Mouse (Mus musculus) limb, embryonic 10.5 days (tissue): ENCODE data around the gene Rab31. TPM values are rescaled to one million over a fixed set of nuclear protein-coding genes. Genes with fewer than 3 reads are reported as not detected.

Experiments used
- DNase-seq: peaks from one replicate; pipeline ENCODE4 v3.0.0-alpha.2; 2017; ENCODE audit warnings: low spot score
- H3K27ac ChIP-seq: fragments of 300-500 bp; sonication (generic); 2 replicates; pipeline ENCODE4 v1.5.1; 2016; ENCODE audit warnings: mild to moderate bottlenecking
- H3K27me3 ChIP-seq: fragments of 300-500 bp; sonication (generic); 2 replicates; pipeline ENCODE4 v1.6.1; 2016; ENCODE audit warnings: low read depth, mild to moderate bottlenecking; ENCODE audit not compliant: poor library complexity, severe bottlenecking
- H3K36me3 ChIP-seq: fragments of 300-500 bp; sonication (generic); 2 replicates; pipeline ENCODE4 v1.6.1; 2016; ENCODE audit warnings: mild to moderate bottlenecking, moderate library complexity
- H3K4me1 ChIP-seq: fragments of 300-500 bp; sonication (generic); 2 replicates; pipeline ENCODE4 v1.6.1; 2016
- H3K4me3 ChIP-seq: fragments of 300-500 bp; sonication (generic); 2 replicates; pipeline ENCODE4 v1.5.1; 2016; ENCODE audit warnings: mild to moderate bottlenecking, moderate library complexity
- H3K9me3 ChIP-seq: fragments of 300-500 bp; sonication (generic); replicated peaks from 2 replicates; pipeline ENCODE4 v1.6.1; 2016; ENCODE audit warnings: mild to moderate bottlenecking
- WGBS: fragments of 180-500 bp; shearing (Covaris S2); methylation state at CpG from one replicate; pipeline ENCODE4 v1.1.7; 2016; 5-methylcytosine and 5-hydroxymethylcytosine counted together
- polyA plus RNA-seq: library from polyadenylated mRNA; unstranded; fragments of >200 nt; fragmentation: Nextera tagmentation; extraction: Ambion mirVana; gene quantifications from 2 replicates; pipeline ENCODE4 v1.2.1, GENCODE M21; 2016

Gene Rab31
- polyA plus RNA-seq, 1 experiment from 2014 or later = 52.3 TPM

DNA sequence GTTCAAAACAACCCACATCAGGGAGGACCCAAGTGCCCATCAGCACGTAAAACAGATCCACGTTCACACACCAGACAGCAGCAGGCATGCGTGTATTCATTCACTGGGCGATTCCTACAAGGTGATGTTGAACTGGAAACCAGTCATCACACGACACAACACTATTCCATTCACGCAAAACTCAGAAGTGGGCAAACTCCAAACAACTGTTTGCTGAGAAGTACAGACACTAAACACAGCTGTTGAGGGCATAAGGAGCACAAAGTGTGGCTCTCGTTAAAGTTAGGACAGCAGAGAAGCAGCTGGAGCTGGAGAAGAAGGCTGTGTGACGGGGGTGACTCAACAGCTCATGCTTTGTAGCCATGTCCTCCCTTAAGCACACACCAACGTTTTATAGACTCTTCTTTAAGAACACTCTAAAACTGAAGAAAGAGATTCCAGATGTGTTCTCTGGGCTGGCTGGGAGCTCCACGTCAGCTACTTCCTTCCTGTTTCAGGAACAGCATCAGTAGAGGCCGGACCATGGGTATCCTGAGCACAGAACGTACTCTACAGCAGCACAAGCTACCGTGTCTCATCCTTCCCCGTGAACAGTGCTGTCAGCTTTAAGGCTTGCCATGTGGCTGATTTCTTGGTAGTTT is 92.6 kb downstream of the Rab31 start:
- H3K9me3 ChIP-seq = no peaks in the 10 kb centered on the region
- H3K36me3 ChIP-seq = peaks cover 3% of the 10 kb centered on the region; the same call in 1 of the 2 replicates
- no peak for DNase-seq
- WGBS = 63% methylated on average over 14 of the region's 14 CpGs
- H3K27me3 ChIP-seq = no peaks in the 10 kb centered on the region
- H3K27ac ChIP-seq = peak overlapping the region; percentile 57
- no peak overlapping the region for H3K4me3 ChIP-seq
- peaks cover 22% of the 10 kb centered on the region for H3K4me1 ChIP-seq

DNA sequence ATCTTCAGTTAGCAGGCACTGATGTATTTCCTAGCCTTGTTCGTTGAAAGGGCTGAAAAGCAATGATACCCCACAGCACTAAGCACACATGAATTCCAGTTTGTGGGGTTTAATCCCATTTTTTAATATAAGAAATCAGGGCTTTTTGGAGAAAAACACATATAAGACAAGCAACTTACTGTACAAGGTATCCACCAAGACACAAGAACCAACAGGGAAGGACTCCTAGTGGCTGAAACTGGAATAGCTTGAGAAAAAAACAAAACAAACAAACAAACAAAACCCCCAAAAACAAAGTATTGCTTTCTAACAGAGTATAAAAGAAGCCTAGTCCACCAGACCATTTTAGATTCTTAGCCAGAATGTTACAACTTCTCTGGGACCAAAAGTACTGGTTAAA is 94.8 kb downstream of the Rab31 start:
- 98% methylated on average over 1 of the region's 1 CpGs for WGBS
- H3K9me3 ChIP-seq = no peaks in the 10 kb centered on the region
- no peak overlapping the region for H3K4me3 ChIP-seq
- peaks cover 22% of the 10 kb centered on the region for H3K4me1 ChIP-seq
- no peaks in the 10 kb centered on the region for H3K27me3 ChIP-seq
- no peak overlapping the region for H3K27ac ChIP-seq
- no peak for DNase-seq
- peaks cover 11% of the 10 kb centered on the region for H3K36me3 ChIP-seq

DNA sequence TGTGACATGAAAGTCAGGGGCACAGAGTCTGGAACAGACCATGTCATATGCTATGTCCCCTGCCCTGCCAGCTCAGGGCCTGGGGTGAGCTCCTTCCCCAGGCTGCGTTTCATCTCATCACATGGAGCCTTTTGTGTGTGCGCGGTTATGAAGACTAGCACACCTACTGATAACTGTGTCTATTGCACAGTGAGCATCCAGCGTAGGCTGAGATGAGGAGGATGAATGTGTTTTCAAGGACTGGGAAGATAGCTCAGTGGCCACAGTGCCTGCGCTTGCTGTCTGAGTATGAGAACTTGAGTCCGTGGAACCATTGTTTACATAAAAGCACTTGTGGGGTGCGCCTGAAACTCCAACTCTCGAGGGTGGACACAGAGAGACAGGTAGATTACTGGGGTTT is 96.0 kb downstream of the Rab31 start:
- Histone ChIP-seq H3K27ac (no peak overlapping the region), H3K4me3 (no peak overlapping the region), H3K9me3 (no peaks in the 10 kb centered on the region), H3K36me3 (peaks cover 13% of the 10 kb centered on the region), H3K27me3 (no peaks in the 10 kb centered on the region), H3K4me1 (peaks cover 22% of the 10 kb centered on the region)
- DNase-seq = no peak
- WGBS = 94% methylated on average over 8 of the region's 8 CpGs

DNA sequence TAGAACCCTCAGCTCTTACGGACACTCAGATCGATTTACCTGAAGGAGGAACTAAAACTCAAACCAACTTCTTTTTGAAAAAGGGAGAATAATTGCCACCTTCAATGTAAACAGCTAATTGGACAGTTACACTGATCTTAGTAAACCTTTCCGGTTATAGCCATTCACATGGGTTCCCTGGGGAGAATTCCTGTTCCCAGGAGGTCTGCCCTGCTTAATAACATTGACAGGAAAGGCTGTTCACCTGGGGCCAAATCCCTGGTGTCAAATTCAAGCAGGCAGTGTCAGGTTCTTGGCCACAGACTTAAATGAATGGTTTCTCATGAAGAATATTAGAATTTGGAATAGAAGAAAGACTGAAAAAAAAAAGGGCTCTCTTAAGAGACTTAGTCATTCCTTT is 96.6 kb downstream of the Rab31 start:
- Histone ChIP-seq H3K27ac (no peak overlapping the region), H3K4me1 (peaks cover 22% of the 10 kb centered on the region), H3K4me3 (no peak overlapping the region), H3K27me3 (no peaks in the 10 kb centered on the region), H3K36me3 (peaks cover 13% of the 10 kb centered on the region), H3K9me3 (no peaks in the 10 kb centered on the region)
- DNase-seq = no peak
- 81% methylated on average over 3 of the region's 3 CpGs for WGBS

DNA sequence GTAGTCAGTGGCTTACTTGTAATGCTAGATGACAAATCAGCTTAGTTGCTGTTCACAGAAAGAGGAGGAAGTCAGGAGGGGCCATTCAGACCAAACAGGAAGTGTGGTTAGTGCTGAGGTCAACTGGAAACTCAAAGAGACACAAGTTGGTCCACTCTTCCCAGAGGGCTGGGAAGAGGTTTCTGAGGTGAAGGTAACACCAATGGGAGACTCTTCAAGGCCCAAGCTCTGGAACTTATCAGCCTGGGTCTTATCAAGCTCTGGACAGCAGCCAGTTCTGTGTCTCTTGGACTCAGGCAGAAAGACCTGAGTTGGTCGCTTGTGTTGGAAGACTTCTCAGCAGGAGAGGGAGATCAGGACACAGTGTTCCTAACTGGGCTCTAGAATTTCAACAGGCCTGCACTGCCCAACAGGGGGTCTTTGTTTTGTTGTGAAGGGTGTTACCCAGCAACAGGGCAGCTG is 97.8 kb downstream of the Rab31 start:
- H3K27me3 ChIP-seq = no peaks in the 10 kb centered on the region
- H3K27ac ChIP-seq = no peak overlapping the region
- no peaks in the 10 kb centered on the region for H3K9me3 ChIP-seq
- H3K4me1 ChIP-seq = peaks cover 17% of the 10 kb centered on the region
- 64% methylated on average over 1 of the region's 1 CpGs for WGBS
- H3K4me3 ChIP-seq = no peak overlapping the region
- DNase-seq = no peak
- peaks cover 13% of the 10 kb centered on the region for H3K36me3 ChIP-seq

DNA sequence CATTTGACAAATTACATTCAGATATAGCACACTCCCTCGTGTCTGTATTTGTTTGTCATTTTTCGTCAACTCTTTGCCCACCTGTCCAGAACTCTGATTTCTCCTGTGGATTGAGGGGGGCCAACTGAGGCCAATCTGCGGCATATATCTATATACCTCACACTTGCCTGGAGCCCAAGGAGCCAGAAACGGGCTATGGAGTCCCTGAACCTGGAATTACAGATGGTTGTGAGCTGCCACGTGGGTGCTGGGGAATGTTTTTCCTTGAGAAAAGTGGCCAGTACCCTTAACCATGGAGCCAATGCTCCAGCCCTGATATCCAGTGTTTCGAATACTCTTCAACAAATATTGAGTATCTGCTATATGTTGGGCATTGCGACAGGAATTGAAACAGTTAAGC is 99.6 kb downstream of the Rab31 start:
- H3K4me3 ChIP-seq = no peak overlapping the region
- WGBS = 93% methylated on average over 7 of the region's 7 CpGs
- peaks cover 9% of the 10 kb centered on the region for H3K4me1 ChIP-seq
- no peaks in the 10 kb centered on the region for H3K27me3 ChIP-seq
- H3K27ac ChIP-seq = no peak overlapping the region
- H3K36me3 ChIP-seq = peaks cover 13% of the 10 kb centered on the region
- H3K9me3 ChIP-seq = no peaks in the 10 kb centered on the region
- DNase-seq = no peak

DNA sequence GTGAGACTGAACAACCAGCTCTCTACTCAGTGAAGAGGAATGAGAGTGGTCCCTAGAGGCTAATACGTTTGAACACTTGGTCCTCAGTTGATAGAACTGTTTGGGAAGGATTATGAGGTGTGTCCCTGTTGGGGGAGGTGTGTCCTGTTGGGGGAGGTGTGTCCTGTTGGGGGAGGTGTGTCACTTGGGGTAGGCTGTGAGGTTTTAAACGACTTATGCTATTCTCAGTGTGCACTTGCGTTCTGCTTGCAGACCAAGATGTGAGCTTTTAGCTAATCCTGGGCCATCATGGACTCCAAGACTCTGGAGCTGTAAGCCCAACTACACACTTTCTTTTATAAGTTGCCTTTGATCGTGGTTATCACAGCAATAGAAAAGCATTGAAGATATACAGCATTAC is 103.5 kb downstream of the Rab31 start:
- no peaks in the 10 kb centered on the region for H3K9me3 ChIP-seq
- H3K36me3 ChIP-seq = peaks cover 9% of the 10 kb centered on the region; the same call in 1 of the 2 replicates
- H3K27ac ChIP-seq = no peak overlapping the region
- no peak for DNase-seq
- H3K4me3 ChIP-seq = no peak overlapping the region
- H3K4me1 ChIP-seq = peaks cover 10% of the 10 kb centered on the region; the same call in 1 of the 2 replicates
- H3K27me3 ChIP-seq = no peaks in the 10 kb centered on the region
- WGBS = 92% methylated on average over 4 of the region's 4 CpGs

DNA sequence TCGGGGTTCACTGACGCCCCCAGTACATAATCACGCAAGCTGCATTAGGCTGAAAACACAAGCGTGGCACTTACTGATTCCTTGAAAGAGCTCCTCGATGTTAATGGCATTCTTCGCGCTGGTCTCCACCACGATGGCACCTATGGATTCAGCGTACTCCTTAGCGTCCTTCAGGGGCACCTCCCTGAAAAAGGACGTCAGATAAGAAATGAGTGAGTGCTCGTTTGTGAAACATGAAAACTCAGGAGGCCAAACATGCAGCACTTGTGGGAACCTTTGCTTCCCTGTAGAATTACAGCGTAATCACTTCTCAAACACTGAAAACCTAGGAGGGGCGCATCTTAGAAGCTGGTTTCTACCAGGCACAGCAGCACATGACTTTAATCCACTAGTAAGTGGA is 104.8 kb downstream of the Rab31 start:
- Histone ChIP-seq H3K4me1 (peaks cover 10% of the 10 kb centered on the region; the same call in 1 of the 2 replicates), H3K4me3 (no peak overlapping the region), H3K9me3 (no peaks in the 10 kb centered on the region), H3K27me3 (no peaks in the 10 kb centered on the region), H3K36me3 (peaks cover 2% of the 10 kb centered on the region; the same call in 1 of the 2 replicates), H3K27ac (no peak overlapping the region)
- DNase-seq = no peak
- 89% methylated on average over 14 of the region's 14 CpGs for WGBS

DNA sequence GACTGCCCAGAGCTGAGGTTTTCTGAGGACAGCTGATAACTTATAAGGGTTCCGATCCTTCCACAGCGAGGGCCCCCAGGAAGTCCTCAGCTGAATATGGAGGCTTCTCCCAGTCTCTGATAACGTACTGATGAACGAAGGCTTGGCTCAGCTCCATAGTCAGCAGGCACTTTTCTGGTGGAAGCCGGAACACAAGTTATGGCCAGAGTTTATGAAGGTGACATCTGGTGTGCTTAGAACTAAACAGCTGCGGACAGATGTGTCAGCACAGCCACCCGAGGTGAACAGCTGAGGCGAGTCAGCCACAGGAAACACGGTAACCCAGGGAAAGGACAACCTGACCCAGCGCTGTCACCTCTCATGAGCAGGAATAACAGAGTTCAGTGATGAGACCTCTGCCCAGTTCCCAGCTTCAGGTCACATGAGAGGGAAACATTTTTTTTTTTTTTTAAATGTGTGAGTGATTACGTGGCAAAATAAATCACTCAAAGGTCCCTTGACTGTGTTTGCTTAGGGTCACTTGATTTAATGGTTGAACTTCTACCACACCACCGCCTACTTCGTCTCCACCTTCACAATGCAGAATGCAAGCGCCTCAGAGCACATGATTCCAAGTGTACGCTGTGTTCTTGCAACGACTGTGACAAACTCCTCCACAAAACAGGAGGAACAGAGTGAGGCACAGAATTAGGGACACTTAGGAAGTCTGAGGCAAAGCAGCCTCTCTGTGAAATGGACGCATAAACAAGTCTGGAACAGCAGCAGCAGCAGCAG is 106.0 kb downstream of the Rab31 start:
- Histone ChIP-seq H3K4me1 (peaks cover 10% of the 10 kb centered on the region; the same call in 1 of the 2 replicates), H3K4me3 (no peak overlapping the region), H3K27me3 (no peaks in the 10 kb centered on the region), H3K9me3 (no peaks in the 10 kb centered on the region), H3K36me3 (no peaks in the 10 kb centered on the region), H3K27ac (no peak overlapping the region)
- WGBS = 75% methylated on average over 17 of the region's 17 CpGs
- no peak for DNase-seq

DNA sequence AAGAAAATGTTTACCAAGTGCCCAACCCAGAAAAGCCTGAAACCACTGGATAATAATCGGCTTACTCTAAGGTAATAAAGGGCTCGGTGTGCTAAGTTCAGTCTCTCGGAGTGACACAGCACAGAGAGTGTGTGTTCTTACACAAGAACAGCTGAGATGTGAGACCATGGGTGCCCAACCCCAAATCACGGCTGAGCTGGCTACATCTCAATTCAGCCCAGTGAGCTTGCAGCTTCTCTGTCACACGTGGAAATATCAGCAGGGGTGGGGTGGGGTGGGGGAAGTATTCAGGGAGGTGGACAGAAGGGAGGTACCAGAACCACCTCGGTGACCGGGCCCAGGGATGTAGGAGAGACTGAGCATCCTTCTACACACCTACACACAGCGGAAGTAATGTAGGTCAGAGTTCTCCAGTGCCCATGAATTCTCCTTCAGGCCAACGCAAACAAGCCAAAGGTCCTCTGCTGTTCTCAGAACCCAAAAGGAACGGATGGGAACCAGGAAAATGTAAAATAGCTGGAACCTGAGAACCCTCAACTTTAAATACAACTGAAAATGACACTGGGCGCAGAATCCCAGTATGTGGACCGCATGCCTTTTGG is 106.7 kb downstream of the Rab31 start:
- whole genome bisulfite sequencing = 92% methylated on average over 12 of the region's 12 CpGs
- H3K27ac ChIP-seq = no peak overlapping the region
- H3K9me3 ChIP-seq = no peaks in the 10 kb centered on the region
- no peak for DNase-seq
- no peaks in the 10 kb centered on the region for H3K27me3 ChIP-seq
- peaks cover 10% of the 10 kb centered on the region; the same call in 1 of the 2 replicates for H3K4me1 ChIP-seq
- no peaks in the 10 kb centered on the region for H3K36me3 ChIP-seq
- no peak overlapping the region for H3K4me3 ChIP-seq

DNA sequence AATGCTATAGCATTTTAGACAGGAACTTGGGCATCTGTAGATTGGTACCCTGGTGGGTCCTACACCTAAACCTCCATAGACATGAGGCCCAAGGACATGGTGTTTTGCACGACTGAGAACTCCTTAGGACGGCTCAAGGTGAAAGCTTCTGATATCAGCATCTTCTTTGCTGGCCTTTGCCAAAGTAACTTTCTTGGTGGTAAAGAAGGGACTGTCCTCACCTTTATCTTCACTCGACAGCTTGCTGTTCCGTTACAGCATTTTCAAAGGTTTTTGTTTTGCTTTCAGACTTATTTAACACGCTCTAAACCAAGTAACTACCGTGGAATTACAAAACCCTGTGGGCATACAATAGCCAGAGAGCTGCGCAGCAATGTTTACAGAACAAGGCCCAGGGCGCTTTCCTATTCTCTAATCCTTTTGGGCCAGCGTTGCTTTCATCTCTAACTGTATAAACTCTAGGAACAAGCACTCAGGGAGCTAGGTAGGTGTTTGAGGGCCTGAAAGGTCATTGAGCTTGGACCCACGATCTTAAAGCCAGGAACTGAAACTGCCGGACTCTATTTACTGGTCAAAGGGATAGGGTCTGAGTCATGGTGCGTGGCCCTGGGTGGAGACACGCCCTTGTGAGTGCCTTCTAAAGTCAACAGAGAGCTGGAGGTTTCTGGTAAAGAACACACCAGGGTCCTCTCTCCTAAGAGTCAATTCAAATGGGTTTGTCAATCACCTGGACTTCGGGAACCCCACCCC is 109.0 kb downstream of the Rab31 start:
- 87% methylated on average over 14 of the region's 14 CpGs for WGBS
- Histone ChIP-seq H3K4me3 (no peak overlapping the region), H3K27me3 (no peaks in the 10 kb centered on the region), H3K9me3 (no peaks in the 10 kb centered on the region), H3K27ac (no peak overlapping the region), H3K36me3 (no peaks in the 10 kb centered on the region), H3K4me1 (peaks cover 10% of the 10 kb centered on the region; the same call in 1 of the 2 replicates)
- no peak for DNase-seq

DNA sequence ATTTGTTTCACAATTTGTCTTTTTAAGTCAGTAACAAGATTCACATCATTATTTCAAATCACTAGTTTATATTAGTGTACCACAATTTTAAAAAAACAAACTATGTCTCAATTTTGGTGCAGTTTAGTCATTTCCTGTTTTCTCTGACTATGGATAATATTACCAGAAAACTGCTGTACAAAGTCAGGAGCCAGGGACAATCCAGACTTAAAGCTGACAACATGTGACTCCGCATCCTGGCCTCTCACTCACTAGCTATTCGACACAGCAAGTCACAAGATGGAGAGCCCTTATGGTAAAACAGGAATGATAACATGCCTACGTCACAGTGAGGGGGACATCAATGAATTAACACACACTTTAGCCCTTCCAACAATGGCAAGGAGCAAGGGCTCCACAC is 109.9 kb downstream of the Rab31 start:
- Histone ChIP-seq H3K36me3 (no peaks in the 10 kb centered on the region), H3K9me3 (no peaks in the 10 kb centered on the region), H3K4me1 (peaks cover 10% of the 10 kb centered on the region; the same call in 1 of the 2 replicates), H3K4me3 (no peak overlapping the region), H3K27ac (no peak overlapping the region), H3K27me3 (no peaks in the 10 kb centered on the region)
- 90% methylated on average over 3 of the region's 3 CpGs for WGBS
- no peak for DNase-seq
